Mouse (Mus musculus) G1E (cell line): ENCODE measurements around the gene Hlx. TPM values are rescaled to one million over a fixed set of nuclear protein-coding genes. Genes with fewer than 3 reads are reported as not detected.

Experiments
- ATAC-seq: 2 replicates; pipeline ENCODE4 v1.8.0; 2016; ENCODE audit warnings: mild to moderate bottlenecking; ENCODE audit not compliant: insufficient number of reproducible peaks, poor library complexity, low FRiP score, severe bottlenecking; ENCODE audit errors: extremely low read depth
- DNase-seq: peaks from one replicate; pipeline ENCODE4 v3.0.0; 2012; ENCODE audit warnings: low spot score
- H3K27me3 ChIP-seq: 2 replicates; pipeline ENCODE4 v1.6.1; 2012; ENCODE audit warnings: mild to moderate bottlenecking, low read length, inconsistent platforms; ENCODE audit not compliant: insufficient read depth
- H3K36me3 ChIP-seq: replicated peaks from 2 replicates; pipeline ENCODE3; 2012; ENCODE audit warnings: mild to moderate bottlenecking, inconsistent platforms
- H3K4me1 ChIP-seq: 2 replicates; pipeline ENCODE4 v1.6.1; 2012; ENCODE audit warnings: low read depth, low read length, inconsistent platforms, mixed read lengths; ENCODE audit not compliant: insufficient read depth
- H3K4me3 ChIP-seq: 2 replicates; pipeline ENCODE4 v1.5.1; 2012; ENCODE audit warnings: low read depth, mild to moderate bottlenecking, inconsistent platforms, low read length, moderate library complexity, mixed read lengths
- H3K9me3 ChIP-seq: replicated peaks from 2 replicates; pipeline ENCODE4 v1.6.1; 2012; ENCODE audit warnings: inconsistent platforms
- CTCF ChIP-seq: IDR thresholded peaks from 2 replicates; pipeline ENCODE4 v1.5.1; 2012; ENCODE audit warnings: low read depth, low read length, inconsistent platforms, mixed read lengths
- GATA1 ChIP-seq: IDR thresholded peaks from 2 replicates; pipeline ENCODE4 v1.6.1; 2012; ENCODE audit warnings: borderline replicate concordance, low read length, inconsistent platforms, mixed read lengths
- GATA2 ChIP-seq: IDR thresholded peaks from 2 replicates; pipeline ENCODE4 v1.6.1; 2012; ENCODE audit warnings: low read depth, low read length, inconsistent platforms, borderline replicate concordance
- POLR2AphosphoS5 ChIP-seq: IDR thresholded peaks from 2 replicates; pipeline ENCODE4 v1.6.1; 2012; ENCODE audit warnings: low read depth, low read length, inconsistent platforms; ENCODE audit not compliant: insufficient replicate concordance
- TAL1 ChIP-seq: conservative IDR thresholded peaks from 2 replicates; pipeline ENCODE4 v1.6.1; 2012; ENCODE audit warnings: low read depth, low read length, inconsistent platforms, mixed read lengths
- polyA plus RNA-seq: library from polyadenylated mRNA; stranded (reverse); fragments of >175 nt; gene quantifications from 2 replicates; pipeline ENCODE4 v1.2.3, GENCODE M21; 2012
- total RNA-seq, 2 experiments: library from RNA; stranded (forward) in 1 of 2; stranded (reverse) in 1 of 2; fragments of 200-1000 nt in 1 of 2; fragments of >200 nt in 1 of 2; fragmentation: Nextera tagmentation in 1 of 2; gene quantifications; 2 replicates each; pipeline ENCODE4 v1.2.3; 2014 to 2017

Hlx gene
- total and polyA plus RNA-seq, 3 experiments = 1.8 to 22.8 (median 10.9) TPM

DNA sequence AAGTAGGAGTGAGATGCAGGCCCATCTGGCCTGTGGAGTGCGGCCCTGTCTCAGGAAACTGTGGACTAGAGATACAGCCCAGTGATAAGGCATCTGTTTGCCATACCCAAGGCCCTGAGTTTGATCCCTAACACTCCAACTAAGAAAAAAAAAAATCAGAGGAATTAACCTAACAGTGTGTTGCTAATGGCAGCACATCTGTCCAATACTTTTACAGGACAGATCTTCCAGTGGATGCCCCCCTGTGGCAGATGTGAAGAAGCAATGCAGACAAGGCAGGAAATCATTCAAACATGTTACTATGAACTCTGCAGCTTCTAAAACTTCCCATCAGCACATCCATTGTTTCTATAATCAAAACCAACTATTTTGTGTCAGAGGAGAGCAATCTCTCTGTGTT lies 33.1 kb downstream of the Hlx start:
- no peaks in the 10 kb centered on the region for H3K9me3 ChIP-seq
- H3K36me3 ChIP-seq = no peaks in the 10 kb centered on the region
- no peak overlapping the region for H3K4me3 ChIP-seq
- no peak for ATAC-seq
- H3K27me3 ChIP-seq = no peaks in the 10 kb centered on the region
- no peak for DNase-seq
- no peaks in the 10 kb centered on the region for H3K4me1 ChIP-seq
- TF ChIP-seq GATA1 = no peak
- no peak for TF ChIP-seq POLR2AphosphoS5
- TF ChIP-seq TAL1 = no peak
- no peak for TF ChIP-seq GATA2
- no peak for TF ChIP-seq CTCF

GRCm38 (mm10) chr1:184695451-184695850 lies 37.0 kb downstream of the Hlx start:
- no peak for DNase-seq
- ATAC-seq = no peak
- TF ChIP-seq GATA2 = no peak
- TF ChIP-seq CTCF = no peak
- no peak for TF ChIP-seq POLR2AphosphoS5
- TF ChIP-seq GATA1 = no peak
- TF ChIP-seq TAL1 = no peak
- Histone ChIP-seq H3K36me3 (no peaks in the 10 kb centered on the region), H3K4me3 (no peak overlapping the region), H3K27me3 (no peaks in the 10 kb centered on the region), H3K9me3 (no peaks in the 10 kb centered on the region), H3K4me1 (peaks cover 4% of the 10 kb centered on the region)

GRCm38 (mm10) chr1:184692204-184692904 lies 40.1 kb downstream of the Hlx start:
- no peaks in the 10 kb centered on the region for H3K27me3 ChIP-seq
- no peak overlapping the region for H3K4me3 ChIP-seq
- ATAC-seq (no peak), DNase-seq (no peak)
- H3K9me3 ChIP-seq = no peaks in the 10 kb centered on the region
- no peak for TF ChIP-seq CTCF
- TF ChIP-seq TAL1 = no peak
- no peak for TF ChIP-seq GATA1
- TF ChIP-seq GATA2 = no peak
- TF ChIP-seq POLR2AphosphoS5 = no peak
- no peaks in the 10 kb centered on the region for H3K36me3 ChIP-seq
- H3K4me1 ChIP-seq = peaks cover 4% of the 10 kb centered on the region

- Histone ChIP-seq H3K4me1 (peaks cover 4% of the 10 kb centered on the region), H3K9me3 (no peaks in the 10 kb centered on the region), H3K27me3 (no peaks in the 10 kb centered on the region), H3K4me3 (no peak overlapping the region), H3K36me3 (no peaks in the 10 kb centered on the region)
- ATAC-seq (no peak), DNase-seq (no peak)
- TF ChIP-seq GATA2 (no peak), POLR2AphosphoS5 (no peak), GATA1 (no peak), TAL1 (no peak), CTCF (no peak)
These were observed 41.2 kb downstream of the Hlx start for GRCm38 (mm10) chr1:184691240-184691639.

DNA sequence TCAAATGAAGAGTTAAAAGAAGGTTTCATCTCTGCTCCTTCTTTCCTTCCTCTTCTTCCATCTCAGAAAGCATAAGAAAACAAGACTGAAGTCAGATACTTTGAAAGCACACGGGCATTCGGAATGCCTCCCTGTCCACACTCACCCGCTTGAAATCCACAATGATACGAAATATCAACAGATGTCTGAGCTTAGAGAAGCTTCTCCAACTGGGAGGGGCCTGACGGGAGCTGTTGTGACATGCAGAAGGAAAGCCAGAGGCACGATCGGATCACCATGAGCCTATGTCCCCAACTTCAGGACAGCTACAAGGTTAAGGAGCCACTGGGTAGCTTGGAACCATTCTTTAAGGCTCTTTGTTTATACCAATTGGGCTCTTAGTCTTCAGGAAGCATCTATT lies 44.4 kb downstream of the Hlx start:
- Histone ChIP-seq H3K4me3 (no peak overlapping the region), H3K27me3 (peaks cover 6% of the 10 kb centered on the region; the same call in 1 of the 2 replicates), H3K36me3 (no peaks in the 10 kb centered on the region), H3K4me1 (peaks cover 4% of the 10 kb centered on the region), H3K9me3 (no peaks in the 10 kb centered on the region)
- DNase-seq = no peak
- TF ChIP-seq TAL1 (no peak), CTCF (no peak), POLR2AphosphoS5 (no peak), GATA2 (no peak), GATA1 (no peak)
- no peak for ATAC-seq

- Histone ChIP-seq H3K9me3 (no peaks in the 10 kb centered on the region), H3K36me3 (no peaks in the 10 kb centered on the region), H3K4me1 (peaks cover under 1% of the 10 kb centered on the region), H3K27me3 (peaks cover 6% of the 10 kb centered on the region; the same call in 1 of the 2 replicates), H3K4me3 (no peak overlapping the region)
- TF ChIP-seq TAL1 (no peak), POLR2AphosphoS5 (no peak), GATA2 (no peak), GATA1 (no peak), CTCF (no peak)
- DNase-seq (no peak), ATAC-seq (no peak)
These were observed 44.9 kb downstream of the Hlx start for GRCm38 (mm10) chr1:184687512-184687911.

DNA sequence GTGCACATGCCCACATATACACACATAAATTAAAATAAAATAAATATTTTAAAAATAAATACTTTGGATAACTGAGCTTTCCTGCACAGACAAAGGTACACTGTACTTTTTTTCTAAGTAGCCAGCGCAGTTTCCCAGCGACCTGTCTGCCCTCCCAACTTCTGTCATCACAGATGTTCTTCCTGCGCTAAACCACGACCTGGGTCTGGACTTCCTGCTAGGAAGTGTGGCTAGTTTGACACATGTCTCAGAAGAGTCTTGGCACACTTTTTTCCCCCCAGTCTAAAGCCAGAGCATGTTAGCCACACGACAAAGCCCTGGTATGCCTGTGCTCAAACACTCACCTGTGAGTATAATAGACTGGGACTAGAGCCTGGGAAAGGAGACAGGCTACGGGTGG lies 48.9 kb downstream of the Hlx start:
- Histone ChIP-seq H3K4me3 (no peak overlapping the region), H3K36me3 (no peaks in the 10 kb centered on the region), H3K4me1 (no peaks in the 10 kb centered on the region), H3K27me3 (peaks cover 6% of the 10 kb centered on the region; the same call in 1 of the 2 replicates), H3K9me3 (no peaks in the 10 kb centered on the region)
- TF ChIP-seq GATA2 (no peak), TAL1 (no peak), POLR2AphosphoS5 (no peak), CTCF (no peak), GATA1 (no peak)
- ATAC-seq (no peak), DNase-seq (no peak)
